Mouse (Mus musculus) spleen, adult 18-20 months (tissue): ENCODE data around the gene Farp1.

Source experiments
- DNase-seq, 2 experiments: peaks; one replicate each; pipeline ENCODE4 v3.0.0; 2022; ENCODE audit warnings: mixed read lengths in 2 of 2

Gene Farp1

DNA sequence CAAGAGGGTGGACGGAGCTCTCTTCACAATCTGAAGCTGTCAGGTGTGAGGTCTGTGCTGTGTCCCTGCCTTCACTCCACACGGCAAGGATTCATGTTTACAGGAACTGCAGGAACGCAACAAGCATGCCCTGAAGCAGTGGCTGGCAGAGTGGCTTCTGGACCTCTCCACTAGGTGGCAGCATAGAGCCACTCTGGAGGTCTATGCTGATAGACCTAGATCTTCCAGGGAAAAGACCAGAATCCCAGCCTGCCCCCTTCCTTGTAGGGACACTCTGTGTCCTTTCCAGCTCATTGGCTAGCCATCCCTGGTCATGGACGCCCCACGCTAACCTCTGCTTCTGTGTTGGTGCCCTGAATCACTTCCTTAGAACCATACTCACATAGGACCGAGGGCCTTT lies 244.1 kb downstream of the Farp1 start:
- peak; percentile 57 to 77 for DNase-seq

DNA sequence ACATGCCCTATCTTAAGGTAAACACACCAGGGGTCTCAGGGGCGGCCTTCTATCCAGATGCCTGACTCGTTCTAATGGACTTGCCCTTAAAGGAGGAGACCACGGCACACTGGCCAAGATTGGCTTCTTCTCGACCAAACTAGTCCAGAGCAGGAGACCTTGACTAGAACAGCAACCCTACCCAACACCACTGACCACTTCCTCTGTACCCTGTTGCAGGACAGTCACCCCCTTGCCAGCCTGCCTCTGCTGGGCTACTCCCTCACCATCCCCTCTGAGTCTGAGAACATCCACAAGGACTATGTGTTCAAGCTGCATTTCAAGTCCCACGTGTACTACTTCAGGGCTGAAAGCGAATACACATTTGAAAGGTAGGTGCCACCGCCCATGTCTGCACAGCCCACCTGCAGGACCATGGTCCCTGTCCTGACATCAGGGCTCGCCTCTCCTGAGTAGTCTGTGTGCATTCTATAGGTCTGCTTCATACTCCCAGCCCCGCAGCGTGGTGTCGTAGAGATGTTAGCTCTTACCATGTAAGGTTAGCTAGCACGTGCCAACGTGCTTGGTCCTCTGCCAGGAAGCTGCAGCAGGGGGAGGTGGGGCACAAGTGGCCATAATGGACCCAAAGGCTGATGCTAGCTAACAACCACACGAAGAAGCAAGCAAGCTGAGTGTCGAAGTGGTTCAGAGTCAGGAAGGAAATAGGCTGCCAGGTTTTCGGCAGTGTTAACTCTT lies 245.8 kb downstream of the Farp1 start:
- no peak for DNase-seq

DNA sequence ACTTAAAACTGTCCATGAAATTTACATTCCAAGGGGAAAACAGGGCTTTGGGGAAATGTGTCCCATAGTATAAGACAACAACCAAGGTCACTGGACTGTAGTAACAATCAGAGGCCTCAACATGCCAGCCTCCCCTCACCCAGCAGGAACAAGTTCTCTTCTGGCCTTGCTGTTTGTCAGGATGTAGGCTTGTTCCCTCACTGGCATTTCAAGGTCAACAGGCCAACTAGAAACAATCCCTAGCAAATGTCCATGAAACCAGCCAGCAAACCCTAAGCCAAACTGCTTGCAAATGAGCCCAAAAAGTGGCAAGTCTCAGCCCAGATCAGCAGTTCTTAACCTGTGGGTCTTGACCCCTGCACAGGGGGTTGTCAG lies 246.3 kb downstream of the Farp1 start:
- no peak for DNase-seq

DNA sequence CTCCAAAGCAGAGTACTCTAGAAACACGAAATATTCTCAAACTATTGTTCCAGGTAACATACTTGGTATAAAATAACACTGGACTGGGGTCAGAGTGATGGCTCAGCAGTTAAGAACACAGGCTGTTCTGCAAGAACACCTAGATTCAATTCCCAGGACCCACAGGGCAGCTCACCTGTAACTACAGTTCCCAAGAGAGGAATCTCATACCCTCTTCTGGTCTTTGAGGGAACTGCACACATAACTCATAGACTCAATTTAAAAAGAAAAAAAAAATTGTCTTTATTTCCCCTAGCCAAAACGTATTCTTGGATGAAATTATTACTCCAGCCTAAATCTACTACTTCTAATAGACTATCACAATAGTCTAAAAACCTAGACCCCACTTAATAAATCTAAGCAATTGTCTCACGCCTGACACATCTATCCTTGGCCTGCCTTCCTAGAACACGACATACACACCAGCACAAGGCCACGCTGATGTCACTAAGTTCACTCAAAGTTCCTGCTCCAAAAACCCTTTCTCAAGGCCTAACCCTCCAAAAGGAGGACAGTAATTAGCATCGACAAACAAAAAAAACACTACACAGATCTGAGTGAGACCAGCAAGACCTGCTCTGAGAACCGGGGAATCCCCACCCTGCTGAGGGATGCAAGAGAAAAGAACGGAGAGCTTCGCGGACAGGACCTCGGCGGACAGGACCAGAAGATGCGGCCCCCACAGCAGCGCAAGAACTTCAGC lies 250.6 kb downstream of the Farp1 start:
- DNase-seq = no peak

DNA sequence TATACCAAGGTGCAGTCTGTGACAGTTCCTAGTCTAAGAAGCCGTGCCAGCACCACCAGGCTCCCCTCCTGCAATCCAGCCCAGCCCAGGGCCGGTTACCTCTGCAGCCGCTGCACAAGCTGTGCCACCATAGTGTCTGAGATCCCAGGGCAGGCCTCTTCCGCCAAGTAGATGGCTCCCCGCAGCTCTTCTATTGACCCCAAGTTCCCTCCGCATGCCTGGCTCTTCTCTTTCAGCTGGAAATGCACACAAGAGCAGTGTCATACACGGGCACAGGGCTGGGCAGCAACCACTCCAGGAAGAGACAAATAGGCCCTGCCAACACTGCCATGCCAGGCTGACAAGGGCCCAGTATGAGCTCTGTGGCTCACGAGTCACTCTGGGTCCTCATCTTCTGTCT lies 256.9 kb downstream of the Farp1 start:
- DNase-seq = no peak

DNA sequence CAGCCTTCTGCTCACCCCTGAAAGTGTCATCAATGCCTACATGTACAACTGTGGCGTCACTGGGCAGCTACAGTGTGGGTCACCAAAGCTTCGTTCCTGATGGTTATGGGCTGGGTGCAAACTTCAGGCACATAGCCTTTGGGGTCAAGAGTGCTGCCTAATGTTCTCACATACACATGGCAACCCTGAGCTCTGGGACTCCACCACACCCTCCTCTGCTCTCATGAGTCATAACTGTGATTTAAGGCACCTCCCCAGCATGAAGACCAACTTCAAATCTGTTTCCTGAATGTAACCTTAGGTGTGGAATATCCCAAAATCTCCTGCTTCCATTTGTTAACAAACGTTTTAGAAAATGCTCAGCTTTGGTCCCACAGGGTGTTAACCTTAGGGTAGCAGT lies 257.4 kb downstream of the Farp1 start:
- DNase-seq = no peak

DNA sequence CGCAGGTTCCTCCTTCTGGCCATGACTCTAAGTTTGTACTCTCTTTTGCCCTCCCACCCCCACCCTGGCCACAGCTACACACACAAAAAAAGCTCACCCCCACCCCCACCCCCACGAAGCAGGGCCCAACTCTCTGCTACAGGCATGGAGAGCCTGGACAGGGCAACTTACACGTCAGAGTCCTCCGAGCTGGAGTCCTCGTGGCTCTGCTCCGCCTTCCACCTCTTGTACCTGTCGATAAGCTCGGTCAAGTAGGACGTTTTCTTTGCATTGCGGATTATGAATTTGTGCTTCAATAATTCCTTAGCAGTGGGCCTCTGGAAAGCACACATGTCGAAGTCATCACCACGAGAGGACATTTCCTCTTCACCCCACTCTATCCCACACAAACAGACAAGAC lies 259.5 kb downstream of the Farp1 start:
- no peak for DNase-seq

DNA sequence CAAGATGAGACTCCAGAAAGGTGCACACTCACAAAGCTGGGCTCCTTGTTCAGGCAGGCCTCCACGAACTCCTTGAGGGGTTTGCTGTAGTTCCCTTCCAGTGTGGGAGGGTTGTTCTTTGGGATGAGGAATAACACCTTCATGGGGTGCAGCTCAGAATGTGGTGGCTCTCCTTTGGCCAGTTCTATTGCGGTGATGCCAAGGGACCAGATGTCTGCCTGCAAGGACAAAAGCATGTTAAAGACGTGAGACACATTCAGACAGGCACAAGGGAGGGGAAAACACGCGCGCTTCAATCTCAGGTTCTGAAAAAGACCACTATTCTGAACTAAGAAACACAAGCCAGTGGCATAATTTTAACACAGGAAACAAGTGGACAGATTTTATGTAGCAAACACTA lies 262.1 kb downstream of the Farp1 start:
- no peak for DNase-seq

DNA sequence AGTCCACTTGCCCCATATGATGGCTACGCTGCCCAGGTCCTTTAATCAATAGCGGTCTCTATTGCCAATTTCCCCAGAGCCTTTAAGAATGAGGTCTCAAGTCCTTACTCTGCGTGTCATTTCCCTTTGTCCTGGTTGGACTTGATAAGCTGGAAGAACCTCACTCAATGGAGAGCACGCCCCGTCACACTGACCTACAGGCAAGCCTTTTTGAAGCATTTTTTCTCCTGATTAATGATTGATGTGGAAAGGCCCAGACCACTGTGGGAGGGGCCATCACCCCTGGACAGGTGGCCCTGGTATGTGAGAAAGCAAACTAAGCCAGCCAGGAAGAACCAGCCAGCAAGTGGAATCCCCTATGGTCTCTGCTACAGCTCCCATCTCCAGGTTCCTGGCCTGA lies 263.5 kb downstream of the Farp1 start:
- no peak for DNase-seq

DNA sequence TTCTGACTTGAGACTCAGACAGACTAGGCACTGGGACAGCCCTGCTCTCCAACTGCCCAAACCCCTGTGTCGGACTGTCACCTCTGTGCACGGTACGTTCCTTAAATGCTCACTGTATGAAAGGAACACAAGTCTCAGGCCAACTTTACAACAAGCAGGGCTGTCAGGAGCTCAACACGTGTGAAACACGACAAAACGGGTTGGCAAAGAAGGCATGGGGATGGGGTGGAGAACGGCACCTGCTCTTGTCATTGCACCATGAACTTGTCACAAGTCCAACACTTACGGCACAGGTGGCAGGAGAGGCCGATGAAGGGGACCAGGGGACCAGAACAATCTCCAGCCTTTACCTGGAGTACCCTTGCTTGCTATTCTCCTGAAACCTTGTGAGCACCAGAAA lies 264.1 kb downstream of the Farp1 start:
- DNase-seq = no peak

DNA sequence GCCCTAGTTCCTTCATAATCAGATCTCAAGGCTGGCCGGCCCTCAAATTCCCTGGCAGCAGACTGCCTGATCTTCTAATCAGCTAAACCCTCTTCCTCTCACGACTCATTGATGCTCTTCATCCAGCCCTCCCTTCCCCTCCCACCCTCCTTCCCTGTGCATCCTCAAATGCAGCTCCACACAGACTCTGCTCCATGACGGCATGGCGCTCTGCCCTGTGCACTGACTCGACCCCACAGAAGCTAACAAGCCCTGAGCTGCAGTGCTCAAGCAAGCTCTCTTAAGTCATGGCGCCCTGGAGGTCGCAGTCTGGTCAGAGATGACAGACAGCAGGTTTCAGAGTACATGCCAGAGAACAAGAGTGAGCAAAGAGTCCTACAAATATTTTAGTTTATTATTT lies 269.5 kb downstream of the Farp1 start:
- DNase-seq = no peak

DNA sequence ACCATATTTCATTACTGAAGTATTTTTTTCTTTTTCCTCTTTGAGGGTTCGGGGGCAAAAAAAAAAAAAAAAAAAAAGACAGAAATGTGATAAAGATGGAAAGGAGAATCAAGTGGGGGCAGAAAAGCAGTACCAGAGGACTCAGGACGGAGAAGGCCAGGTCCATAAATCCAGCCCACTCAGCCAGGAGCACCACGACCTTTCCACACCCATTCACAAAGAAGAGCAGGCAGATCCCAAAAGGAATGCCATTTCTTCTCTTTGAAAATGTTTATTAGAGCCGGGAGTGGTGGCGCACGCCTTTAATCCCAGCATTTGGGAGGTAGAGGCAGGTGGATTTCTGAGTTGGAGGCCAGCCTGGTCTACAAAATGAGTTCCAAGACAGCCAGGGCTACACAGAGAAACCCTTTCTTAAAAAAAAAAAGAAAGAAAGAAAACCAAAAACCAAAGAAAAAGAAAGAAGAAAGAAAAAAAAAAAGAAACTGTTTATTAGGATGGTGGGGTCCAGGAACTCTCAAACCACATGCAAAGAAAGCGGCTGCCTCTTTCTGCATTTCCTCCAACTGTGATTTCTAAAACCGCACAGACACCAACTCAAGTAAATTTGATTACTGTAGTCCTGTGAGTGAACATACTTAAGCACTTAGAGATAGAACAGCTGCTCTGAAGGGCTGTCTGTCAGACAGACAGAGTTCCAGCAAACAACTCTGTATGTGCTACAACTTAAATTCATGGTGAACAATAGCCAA lies 270.5 kb downstream of the Farp1 start:
- no peak for DNase-seq

DNA sequence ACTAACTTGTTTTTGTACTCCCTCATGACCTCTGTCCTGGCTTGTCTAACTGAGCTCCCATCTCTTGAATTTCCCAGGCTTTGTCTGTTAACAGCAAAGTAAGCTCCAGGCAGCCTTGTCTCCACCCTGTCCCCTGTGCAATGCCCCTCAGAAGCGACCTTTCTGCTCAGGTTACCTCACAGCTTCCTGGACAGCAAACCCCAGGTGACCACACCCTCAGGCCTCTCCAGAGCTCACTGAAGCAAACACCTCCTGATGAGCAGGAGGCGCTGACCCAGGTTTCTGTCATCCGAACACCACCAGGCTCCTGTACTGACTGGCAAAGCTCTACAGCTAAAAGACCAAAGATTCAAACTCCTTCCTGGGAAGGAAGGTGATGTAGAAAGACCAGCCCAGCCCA lies 274.9 kb downstream of the Farp1 start:
- no peak for DNase-seq

DNA sequence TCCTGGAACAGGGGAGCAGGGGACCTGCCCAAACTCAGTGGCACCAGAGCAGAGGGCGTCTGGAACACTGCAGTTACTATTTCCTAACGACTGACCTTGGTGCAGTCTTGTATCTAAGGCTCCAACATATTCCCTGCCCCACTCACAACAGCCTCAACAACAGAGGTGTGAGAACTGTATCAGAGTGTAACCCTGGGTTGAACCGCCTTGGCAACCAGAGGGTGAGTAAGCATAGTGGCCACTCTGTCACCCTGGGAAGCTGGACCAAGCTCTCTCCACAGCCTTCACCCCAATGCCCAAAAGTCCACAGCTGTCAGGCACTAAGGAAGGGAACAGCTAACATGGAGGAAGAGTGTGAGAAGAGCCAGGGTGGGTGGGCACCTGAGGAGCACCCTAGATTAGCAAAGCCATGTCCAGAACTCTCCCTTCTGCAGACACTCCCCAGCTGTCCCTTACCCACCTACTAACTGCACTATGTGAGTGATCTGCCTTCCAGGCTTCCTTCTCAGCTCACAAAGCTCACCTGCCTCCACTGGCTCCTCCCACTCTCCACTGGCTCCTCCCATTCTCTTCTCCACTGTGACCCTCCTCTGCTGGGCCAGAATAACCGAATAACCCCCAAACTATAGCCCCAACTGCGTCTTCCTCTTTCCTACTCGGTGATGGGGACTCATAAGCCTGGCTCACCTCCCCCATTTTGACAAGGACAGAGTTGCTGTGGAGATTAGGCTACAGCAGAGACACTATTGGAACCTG lies 275.5 kb downstream of the Farp1 start:
- DNase-seq = no peak

DNA sequence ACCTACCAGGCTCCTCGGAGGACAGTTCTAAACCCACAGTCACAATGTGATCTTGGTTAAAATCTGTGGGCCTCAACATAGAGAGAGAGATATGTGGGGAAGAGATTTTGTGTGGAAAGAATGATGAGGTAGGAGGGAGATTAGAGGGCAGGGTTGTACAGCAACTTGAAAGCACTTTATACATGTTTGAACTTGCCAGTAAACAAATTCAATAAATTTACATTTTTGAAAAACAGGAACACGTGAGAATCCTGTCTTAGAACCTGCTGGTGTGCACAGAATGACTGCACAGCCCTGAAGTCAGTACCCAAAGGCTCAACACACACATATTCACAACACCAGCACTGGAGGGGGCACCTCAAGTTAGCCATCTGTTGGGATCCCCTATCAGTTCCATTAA lies 276.1 kb downstream of the Farp1 start:
- no peak for DNase-seq

DNA sequence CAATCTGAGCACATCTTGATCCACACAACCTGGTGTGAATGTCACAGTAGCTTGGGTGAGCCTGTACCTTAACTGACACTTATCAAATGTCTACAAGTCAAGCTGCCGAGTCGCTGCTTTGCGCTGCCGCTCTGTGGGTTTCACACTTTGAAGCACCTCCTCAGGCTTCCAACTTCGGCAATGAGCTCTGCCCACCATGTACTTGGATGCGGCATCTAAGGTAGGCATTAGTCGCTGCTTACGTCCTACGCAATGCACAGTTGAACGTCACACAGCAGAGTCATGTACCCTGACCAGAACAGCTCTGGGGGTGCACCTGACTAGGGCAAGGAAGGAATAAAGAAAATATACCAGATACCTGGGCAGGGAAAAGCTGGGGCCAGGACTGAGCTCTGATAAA lies 278.3 kb downstream of the Farp1 start:
- no peak for DNase-seq

DNA sequence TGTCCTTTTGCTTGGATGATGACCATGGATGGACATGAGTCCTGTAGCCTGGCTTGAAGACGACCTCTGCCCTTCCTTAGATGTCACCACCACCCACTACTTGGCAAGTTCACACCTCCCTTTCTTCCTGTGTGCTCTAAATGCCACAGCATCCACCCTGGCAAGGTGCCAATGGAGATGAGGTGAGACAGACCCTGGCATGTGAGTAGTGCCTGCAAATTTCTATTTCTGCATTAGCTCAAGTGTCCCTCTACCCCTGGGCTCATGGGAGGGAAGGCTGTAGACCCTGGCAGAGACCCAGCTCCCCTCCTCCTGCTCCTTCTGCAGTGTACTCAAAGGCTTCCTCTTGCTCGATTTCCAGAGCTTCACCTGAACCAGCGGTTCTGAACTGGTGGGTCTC lies 279.9 kb downstream of the Farp1 start:
- DNase-seq = peak in 1 of 2 experiments; percentile 29

DNA sequence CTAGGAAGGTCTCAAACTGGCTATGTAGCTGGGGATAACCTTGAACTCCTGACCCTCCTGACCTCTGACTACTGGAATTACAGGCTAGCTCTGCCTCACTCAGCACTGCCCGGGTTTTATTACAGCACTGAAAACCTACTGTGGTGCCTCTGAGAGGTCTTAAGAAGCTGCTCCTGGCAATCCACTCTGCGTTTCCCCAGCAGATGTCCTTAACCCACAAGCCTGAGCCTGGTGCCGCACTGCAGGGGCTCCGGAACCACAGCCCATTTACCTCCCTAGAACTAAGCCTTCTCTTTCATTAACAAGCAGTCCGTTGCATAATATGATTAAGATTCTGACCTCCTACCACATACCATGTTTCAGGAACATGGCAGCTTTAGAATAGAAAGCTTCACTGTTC lies 281.1 kb downstream of the Farp1 start:
- no peak for DNase-seq

DNA sequence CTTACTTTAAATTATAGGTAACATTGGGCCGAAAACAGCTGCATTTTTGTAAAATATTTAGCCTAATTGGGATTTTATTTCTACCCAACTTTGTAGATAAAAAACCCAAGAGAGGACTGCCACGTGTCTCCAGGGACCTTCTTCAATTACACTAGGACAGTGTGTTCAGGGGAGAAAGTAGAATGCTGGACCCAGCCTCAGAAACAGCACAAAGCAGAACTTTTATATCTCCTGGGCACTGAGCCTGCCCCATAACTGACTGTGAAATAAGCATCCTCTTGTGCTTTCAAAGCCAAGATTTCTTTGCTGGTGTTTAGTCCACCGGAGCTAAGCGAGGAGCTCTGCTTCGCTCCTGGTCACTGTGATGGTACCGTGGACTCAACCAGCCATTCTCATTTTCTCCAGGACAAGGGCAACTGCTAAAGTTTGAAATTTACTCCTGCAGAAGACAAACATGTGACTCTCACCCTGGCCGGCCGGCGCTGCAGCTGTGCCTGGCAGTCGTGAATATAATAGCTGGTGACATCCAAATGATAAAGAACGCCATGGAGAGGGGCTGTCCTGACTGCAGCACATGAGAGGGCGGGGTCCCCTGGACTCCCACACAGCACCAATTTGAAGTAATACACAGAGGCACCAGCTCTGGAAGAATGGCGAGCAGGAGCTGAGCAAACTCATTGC lies 281.8 kb downstream of the Farp1 start:
- no peak for DNase-seq

DNA sequence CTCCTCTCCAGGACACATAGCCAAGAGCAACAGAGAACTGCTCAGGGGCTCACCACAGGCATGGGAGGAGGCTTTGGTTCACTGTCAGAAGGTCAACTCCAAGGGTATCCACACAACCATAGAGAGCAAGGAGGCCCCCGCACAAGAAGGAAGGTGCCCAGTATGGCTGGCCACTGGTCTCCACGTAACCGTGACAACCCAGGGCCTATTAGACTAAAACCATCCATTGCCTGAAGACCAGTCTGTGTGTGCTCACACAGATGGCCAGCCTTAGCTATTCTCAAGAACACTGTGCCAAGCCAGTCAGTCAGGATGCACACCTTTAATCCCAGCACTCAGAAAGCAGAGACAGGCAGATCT lies 282.3 kb downstream of the Farp1 start:
- DNase-seq = no peak

DNA sequence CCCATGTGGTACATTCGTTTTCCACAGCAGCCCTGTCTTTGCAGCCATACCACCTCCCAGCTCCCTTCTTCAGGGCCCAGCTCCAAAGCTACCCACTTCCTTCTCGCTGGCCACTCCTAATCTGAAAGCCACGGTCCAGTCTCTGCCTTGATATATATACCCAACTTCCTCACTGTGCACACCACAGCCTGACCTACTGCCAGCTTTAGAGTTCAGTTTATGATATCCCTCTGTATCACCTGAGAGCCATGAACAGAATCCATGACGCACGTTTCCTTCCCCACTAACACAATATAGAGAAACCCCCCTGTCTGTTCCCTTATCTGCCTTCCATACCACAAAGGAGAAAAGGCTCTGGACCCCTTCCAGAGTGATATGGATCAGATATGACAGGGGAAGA lies 283.4 kb downstream of the Farp1 start:
- DNase-seq = no peak

DNA sequence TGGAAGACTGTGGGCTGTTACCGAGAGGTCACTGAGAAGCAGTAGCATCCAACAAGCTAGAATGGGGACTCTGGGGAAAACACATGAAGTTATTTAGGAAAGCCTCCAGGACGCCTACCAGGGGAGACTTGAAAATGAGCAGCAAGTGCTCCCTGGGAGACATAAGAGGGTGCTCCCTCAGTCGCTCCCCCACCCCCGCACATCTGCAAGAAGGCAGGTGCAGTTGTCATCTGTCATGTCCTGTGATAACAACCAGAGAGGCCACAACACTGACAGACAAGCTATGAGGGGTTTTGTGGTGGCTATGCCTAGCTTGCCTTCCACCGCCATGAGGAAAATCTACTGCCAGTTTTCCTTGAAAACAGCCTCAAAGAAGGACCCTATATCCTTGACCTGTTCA lies 287.1 kb downstream of the Farp1 start:
- DNase-seq = no peak

DNA sequence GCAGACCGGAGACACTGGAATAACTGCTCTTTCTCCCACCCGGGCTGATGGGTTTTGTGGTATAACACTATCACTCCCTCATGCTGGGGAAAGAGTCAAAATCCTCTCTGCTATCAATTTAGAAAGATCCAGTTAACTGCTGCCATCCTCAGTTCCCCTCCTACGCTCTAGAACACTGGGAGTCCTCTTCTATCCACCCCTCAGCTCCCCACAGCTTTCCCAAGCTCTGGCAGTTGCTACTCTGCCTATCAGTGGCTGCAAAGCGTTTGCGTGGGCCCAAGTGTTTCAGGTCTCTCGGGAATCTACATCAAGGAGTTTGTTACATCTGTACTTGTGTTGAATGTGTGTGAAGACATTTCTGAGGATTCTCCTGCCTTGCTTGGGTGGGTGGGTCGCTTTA lies 287.6 kb downstream of the Farp1 start:
- no peak for DNase-seq
